Mouse (Mus musculus): ENCODE measurements around the gene Fam129b.

Fam129b gene

GRCm38 (mm10) chr2:32890280-32890679, 14.4 kb downstream of the Fam129b start:
- DNase-seq (ENCODE audit: low read depth, low spot score), result no peak

GRCm38 (mm10) chr2:32891278-32891677, 15.4 kb downstream of the Fam129b start:
- DNase-seq (ENCODE audit: low read depth, low spot score), result no peak

- no peak for DNase-seq (ENCODE audit: low read depth, low spot score)
Observed at GRCm38 (mm10) chr2:32892490-32892889, 16.6 kb downstream of the Fam129b start.

- DNase-seq (ENCODE audit: low read depth, low spot score), result no peak
Observed at GRCm38 (mm10) chr2:32894097-32894496, 18.2 kb downstream of the Fam129b start.

GRCm38 (mm10) chr2:32895606-32896106, 19.7 kb downstream of the Fam129b start:
- DNase-seq (ENCODE audit: low read depth, low spot score), result no peak

GRCm38 (mm10) chr2:32896507-32897147, 20.7 kb downstream of the Fam129b start:
- DNase-seq (ENCODE audit: low read depth, low spot score), result no peak

- no peak for DNase-seq (ENCODE audit: low read depth, low spot score)
Observed at GRCm38 (mm10) chr2:32898983-32899382, 23.1 kb downstream of the Fam129b start.

- DNase-seq (ENCODE audit: low read depth, low spot score), result no peak
Observed at GRCm38 (mm10) chr2:32902126-32902525, 26.2 kb downstream of the Fam129b start.

- DNase-seq (ENCODE audit: low read depth, low spot score), result no peak
Observed at GRCm38 (mm10) chr2:32903470-32903869, 27.6 kb downstream of the Fam129b start.

GRCm38 (mm10) chr2:32904637-32905036, 28.7 kb downstream of the Fam129b start:
- DNase-seq (ENCODE audit: low read depth, low spot score), result no peak

GRCm38 (mm10) chr2:32905297-32905696, 29.4 kb downstream of the Fam129b start:
- DNase-seq (ENCODE audit: low read depth, low spot score), result no peak

GRCm38 (mm10) chr2:32907442-32907841, 31.5 kb downstream of the Fam129b start:
- DNase-seq (ENCODE audit: low read depth, low spot score), result no peak

GRCm38 (mm10) chr2:32908272-32908671, 32.4 kb downstream of the Fam129b start:
- DNase-seq (ENCODE audit: low read depth, low spot score), result peak; percentile 96

- DNase-seq (ENCODE audit: low read depth, low spot score), result peak; percentile 87
Observed at GRCm38 (mm10) chr2:32908796-32909195, 32.9 kb downstream of the Fam129b start.

- DNase-seq (ENCODE audit: low read depth, low spot score), result no peak
Observed at GRCm38 (mm10) chr2:32911639-32912182, 35.8 kb downstream of the Fam129b start.

GRCm38 (mm10) chr2:32912210-32912804, 36.4 kb downstream of the Fam129b start:
- DNase-seq (ENCODE audit: low read depth, low spot score), result peak; percentile 91

- no peak for DNase-seq (ENCODE audit: low read depth, low spot score)
Observed at GRCm38 (mm10) chr2:32914362-32914761, 38.4 kb downstream of the Fam129b start.

GRCm38 (mm10) chr2:32914896-32915295, 39.0 kb downstream of the Fam129b start:
- DNase-seq (ENCODE audit: low read depth, low spot score), result no peak

- DNase-seq (ENCODE audit: low read depth, low spot score), result no peak
Observed at GRCm38 (mm10) chr2:32917526-32917925, 41.6 kb downstream of the Fam129b start.

- DNase-seq (ENCODE audit: low read depth, low spot score), result no peak
Observed at GRCm38 (mm10) chr2:32918391-32918790, 42.5 kb downstream of the Fam129b start.

- DNase-seq (ENCODE audit: low read depth, low spot score), result no peak
Observed at GRCm38 (mm10) chr2:32921235-32921634, 45.3 kb downstream of the Fam129b start.

GRCm38 (mm10) chr2:32921801-32922380, 46.0 kb downstream of the Fam129b start:
- no peak for DNase-seq (ENCODE audit: low read depth, low spot score)

GRCm38 (mm10) chr2:32922564-32922963, 46.6 kb downstream of the Fam129b start:
- no peak for DNase-seq (ENCODE audit: low read depth, low spot score)
